Mouse (Mus musculus) heart, embryonic 16.5 days (tissue): ENCODE data around the gene Inpp5k. TPM values are rescaled to one million over a fixed set of nuclear protein-coding genes. Genes with fewer than 3 reads are reported as not detected.

Experiments used
- ATAC-seq: fragments of 200-750 bp; cut with Nextera tagmentation; replicated peaks from 2 replicates; pipeline ENCODE4 v1.8.0; 2017; ENCODE audit warnings: moderate number of reproducible peaks; ENCODE audit not compliant: insufficient read depth, low FRiP score; ENCODE audit errors: extremely low read depth
- H3K27ac ChIP-seq: fragments of 300-500 bp; sonication (generic); 2 replicates; pipeline ENCODE4 v1.5.1; 2014; ENCODE audit warnings: mild to moderate bottlenecking, low read length, control low read depth, moderate library complexity
- H3K27me3 ChIP-seq: fragments of 300-500 bp; sonication (generic); 2 replicates; pipeline ENCODE4 v1.6.1; 2014; ENCODE audit warnings: low read length, mixed read lengths; ENCODE audit not compliant: control insufficient read depth, insufficient read depth
- H3K36me3 ChIP-seq: fragments of 300-500 bp; sonication (generic); 2 replicates; pipeline ENCODE4 v1.6.1; 2014; ENCODE audit not compliant: control insufficient read depth, insufficient read depth
- H3K4me1 ChIP-seq: fragments of 300-500 bp; sonication (generic); 2 replicates; pipeline ENCODE4 v1.6.1; 2014; ENCODE audit warnings: low read length, mixed read lengths; ENCODE audit not compliant: control insufficient read depth, insufficient read depth
- H3K4me2 ChIP-seq: fragments of 300-500 bp; sonication (generic); 2 replicates; pipeline ENCODE4 v1.6.1; 2014; ENCODE audit warnings: low read depth, mild to moderate bottlenecking, control low read depth, low read length
- H3K4me3 ChIP-seq: fragments of 300-500 bp; sonication (generic); 2 replicates; pipeline ENCODE4 v1.5.1; 2014; ENCODE audit warnings: mild to moderate bottlenecking, control low read depth, low read length
- H3K9ac ChIP-seq: fragments of 300-500 bp; sonication (generic); 2 replicates; pipeline ENCODE4 v1.6.1; 2014; ENCODE audit warnings: low read length, control low read depth
- H3K9me3 ChIP-seq: fragments of 300-500 bp; sonication (generic); replicated peaks from 2 replicates; pipeline ENCODE4 v1.6.1; 2016; ENCODE audit warnings: low read length; ENCODE audit not compliant: control insufficient read depth
- WGBS: fragments of 180-500 bp; shearing (Covaris S2); extraction: QIAGEN DNeasy Blood & Tissue Kit; methylation state at CpG from one replicate; pipeline ENCODE4 v1.1.7; 2014; 5-methylcytosine and 5-hydroxymethylcytosine counted together
- polyA plus RNA-seq: library from polyadenylated mRNA; unstranded; fragments of >200 nt; fragmentation: Nextera tagmentation; extraction: Ambion mirVana; gene quantifications from 2 replicates; pipeline ENCODE4 v1.2.1, GENCODE M21; 2015

Inpp5k gene
- polyA plus RNA-seq, 1 experiment from 2014 or later: 31.1 TPM

GRCm38 (mm10) chr11:75660941-75661800 is 30.4 kb downstream of the Inpp5k start:
- 89% methylated on average over 21 of the region's 21 CpGs for WGBS

GRCm38 (mm10) chr11:75662131-75662530 is 31.3 kb downstream of the Inpp5k start:
- Histone ChIP-seq H3K4me2 (no peak overlapping the region), H3K36me3 (peaks cover 81% of the 10 kb centered on the region), H3K4me3 (no peak overlapping the region), H3K9me3 (no peaks in the 10 kb centered on the region), H3K9ac (no peak overlapping the region), H3K27ac (no peak overlapping the region), H3K4me1 (peaks cover 5% of the 10 kb centered on the region), H3K27me3 (no peaks in the 10 kb centered on the region)
- ATAC-seq: no peak
- WGBS: 90% methylated on average over 7 of the region's 7 CpGs

More at GRCm38 (mm10) chr11:75660941-75661800, 30.4 kb downstream of the Inpp5k start:
- Histone ChIP-seq H3K27me3 (no peaks in the 10 kb centered on the region), H3K27ac (no peak overlapping the region), H3K9ac (no peak overlapping the region), H3K4me2 (no peak overlapping the region), H3K4me1 (peaks cover 12% of the 10 kb centered on the region), H3K36me3 (peaks cover 71% of the 10 kb centered on the region), H3K4me3 (no peak overlapping the region), H3K9me3 (no peaks in the 10 kb centered on the region)
- ATAC-seq: no peak

- 95% methylated on average over 6 of the region's 6 CpGs for WGBS
- H3K27ac ChIP-seq: no peak overlapping the region
- no peak for ATAC-seq
- H3K36me3 ChIP-seq: peaks cover 84% of the 10 kb centered on the region
- no peak overlapping the region for H3K4me2 ChIP-seq
- H3K4me3 ChIP-seq: no peak overlapping the region
- H3K9me3 ChIP-seq: no peaks in the 10 kb centered on the region
- H3K4me1 ChIP-seq: no peaks in the 10 kb centered on the region
- H3K9ac ChIP-seq: no peak overlapping the region
- no peaks in the 10 kb centered on the region for H3K27me3 ChIP-seq
Observed at GRCm38 (mm10) chr11:75666296-75666695, 35.5 kb downstream of the Inpp5k start.

- Histone ChIP-seq H3K9ac (no peak overlapping the region), H3K4me2 (no peak overlapping the region), H3K4me1 (no peaks in the 10 kb centered on the region), H3K27ac (no peak overlapping the region), H3K4me3 (no peak overlapping the region), H3K9me3 (no peaks in the 10 kb centered on the region), H3K27me3 (no peaks in the 10 kb centered on the region), H3K36me3 (peaks cover 80% of the 10 kb centered on the region)
- WGBS: 81% methylated on average over 3 of the region's 3 CpGs
- no peak for ATAC-seq
Observed at GRCm38 (mm10) chr11:75668621-75669020, 37.8 kb downstream of the Inpp5k start.

- peaks cover 75% of the 10 kb centered on the region for H3K36me3 ChIP-seq
- no peak overlapping the region for H3K4me3 ChIP-seq
- no peak for ATAC-seq
- no peak overlapping the region for H3K27ac ChIP-seq
- H3K9me3 ChIP-seq: no peaks in the 10 kb centered on the region
- H3K4me1 ChIP-seq: no peaks in the 10 kb centered on the region
- no peak overlapping the region for H3K4me2 ChIP-seq
- no peaks in the 10 kb centered on the region for H3K27me3 ChIP-seq
- 82% methylated on average over 11 of the region's 11 CpGs for WGBS
- no peak overlapping the region for H3K9ac ChIP-seq
Observed at GRCm38 (mm10) chr11:75669176-75669852, 38.5 kb downstream of the Inpp5k start.

GRCm38 (mm10) chr11:75669853-75670200 is 39.0 kb downstream of the Inpp5k start:
- WGBS: 85% methylated on average over 12 of the region's 12 CpGs

GRCm38 (mm10) chr11:75671426-75672180 is 40.8 kb downstream of the Inpp5k start:
- H3K27me3 ChIP-seq: no peaks in the 10 kb centered on the region
- no peaks in the 10 kb centered on the region for H3K9me3 ChIP-seq
- no peak overlapping the region for H3K9ac ChIP-seq
- no peaks in the 10 kb centered on the region for H3K4me1 ChIP-seq
- ATAC-seq: no peak
- no peak overlapping the region for H3K4me2 ChIP-seq
- WGBS: 83% methylated on average over 22 of the region's 22 CpGs
- H3K4me3 ChIP-seq: no peak overlapping the region
- H3K36me3 ChIP-seq: peaks cover 56% of the 10 kb centered on the region
- no peak overlapping the region for H3K27ac ChIP-seq

More at GRCm38 (mm10) chr11:75669853-75670200, 39.0 kb downstream of the Inpp5k start:
- Histone ChIP-seq H3K27ac (no peak overlapping the region), H3K27me3 (no peaks in the 10 kb centered on the region), H3K4me1 (no peaks in the 10 kb centered on the region), H3K36me3 (peaks cover 73% of the 10 kb centered on the region), H3K4me2 (no peak overlapping the region), H3K9ac (no peak overlapping the region), H3K9me3 (no peaks in the 10 kb centered on the region), H3K4me3 (no peak overlapping the region)
- ATAC-seq: no peak

- no peak overlapping the region for H3K4me2 ChIP-seq
- H3K4me3 ChIP-seq: no peak overlapping the region
- ATAC-seq: no peak
- peaks cover 2% of the 10 kb centered on the region; the same call in 1 of the 2 replicates for H3K4me1 ChIP-seq
- no peak overlapping the region for H3K9ac ChIP-seq
- H3K27ac ChIP-seq: no peak overlapping the region
- no peaks in the 10 kb centered on the region for H3K27me3 ChIP-seq
- 89% methylated on average over 5 of the region's 5 CpGs for WGBS
- H3K9me3 ChIP-seq: no peaks in the 10 kb centered on the region
- peaks cover 42% of the 10 kb centered on the region for H3K36me3 ChIP-seq
Observed at GRCm38 (mm10) chr11:75673411-75673810, 42.6 kb downstream of the Inpp5k start.
